Mouse (Mus musculus): ENCODE results near the gene Cacna1a.
"Not testable (repeated sequence)": the region's sequence is repeated elsewhere in the genome, so short reads cannot be mapped to it uniquely, and the experiment has no call there.

Gene Cacna1a

DNA sequence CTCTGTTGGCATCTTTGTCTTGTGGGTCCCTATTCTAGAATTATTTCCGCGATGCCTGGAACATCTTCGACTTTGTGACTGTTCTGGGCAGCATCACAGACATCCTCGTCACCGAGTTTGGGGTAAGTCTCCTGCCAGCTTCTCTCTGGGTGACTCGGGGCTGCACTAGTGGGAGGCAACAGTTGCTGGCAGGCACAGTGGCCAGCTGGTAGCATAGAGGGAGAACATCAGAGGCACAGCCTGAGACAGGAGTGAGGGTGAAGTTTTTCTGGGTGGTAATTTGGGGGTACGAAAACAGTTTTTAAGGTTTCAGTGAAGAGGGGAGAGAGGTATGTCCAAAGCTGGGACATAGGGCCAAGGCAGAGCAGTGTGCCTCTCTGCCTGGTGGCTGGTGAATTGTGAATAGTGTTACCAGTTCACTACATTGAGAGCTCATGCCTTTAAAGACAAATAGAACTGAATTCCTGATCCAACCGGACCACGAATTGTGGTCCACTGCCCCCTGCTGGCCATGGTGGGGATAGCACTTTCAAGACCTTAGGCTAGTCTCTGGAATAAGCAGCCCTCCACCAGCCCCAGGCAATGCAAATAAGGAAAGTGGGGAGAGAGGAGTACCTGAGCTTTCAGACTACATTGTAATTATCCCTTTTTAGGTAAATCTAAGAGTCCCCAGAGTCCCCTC lies 206.0 kb downstream of the Cacna1a start:
- peak; percentile 75 for DNase-seq

DNA sequence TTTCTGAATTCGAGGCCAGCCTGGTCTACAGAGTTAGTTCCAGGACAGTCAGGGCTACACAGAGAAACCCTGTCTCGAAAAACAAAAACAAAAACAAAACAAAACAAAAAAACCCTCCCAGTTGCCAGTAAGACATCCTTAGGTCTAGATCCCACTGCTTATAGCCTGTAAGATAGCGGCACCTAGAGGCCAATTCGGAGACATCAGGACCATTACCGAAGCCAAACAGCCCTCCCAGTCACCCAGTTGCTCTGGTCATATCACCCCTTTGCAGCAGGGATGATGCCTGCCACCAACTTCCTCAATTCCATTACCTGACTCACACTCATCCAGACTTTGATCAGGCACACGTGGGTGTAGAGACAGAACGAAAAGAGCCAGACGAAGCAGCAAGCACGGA lies 207.4 kb downstream of the Cacna1a start:
- peak; percentile 61 for DNase-seq

DNA sequence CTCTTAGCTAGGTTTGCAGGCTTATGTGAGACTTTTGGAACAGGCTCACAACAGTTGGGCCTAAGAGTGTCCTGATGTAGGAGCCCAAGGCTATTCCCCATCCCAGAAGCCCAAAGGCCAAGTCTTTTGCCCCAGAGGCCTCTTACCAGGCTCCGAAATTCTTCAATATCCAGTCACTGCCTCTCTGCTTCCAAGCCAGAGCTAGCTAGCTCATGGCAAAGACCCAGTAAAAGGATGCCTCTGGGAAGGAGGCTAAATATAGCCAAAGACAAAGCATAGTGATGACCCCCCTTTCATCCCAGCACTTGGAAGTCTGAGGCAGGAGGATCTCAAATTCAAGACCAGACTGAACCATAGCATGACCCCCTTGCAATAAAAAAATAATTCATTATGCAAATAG lies 211.2 kb downstream of the Cacna1a start:
- no peak for DNase-seq

DNA sequence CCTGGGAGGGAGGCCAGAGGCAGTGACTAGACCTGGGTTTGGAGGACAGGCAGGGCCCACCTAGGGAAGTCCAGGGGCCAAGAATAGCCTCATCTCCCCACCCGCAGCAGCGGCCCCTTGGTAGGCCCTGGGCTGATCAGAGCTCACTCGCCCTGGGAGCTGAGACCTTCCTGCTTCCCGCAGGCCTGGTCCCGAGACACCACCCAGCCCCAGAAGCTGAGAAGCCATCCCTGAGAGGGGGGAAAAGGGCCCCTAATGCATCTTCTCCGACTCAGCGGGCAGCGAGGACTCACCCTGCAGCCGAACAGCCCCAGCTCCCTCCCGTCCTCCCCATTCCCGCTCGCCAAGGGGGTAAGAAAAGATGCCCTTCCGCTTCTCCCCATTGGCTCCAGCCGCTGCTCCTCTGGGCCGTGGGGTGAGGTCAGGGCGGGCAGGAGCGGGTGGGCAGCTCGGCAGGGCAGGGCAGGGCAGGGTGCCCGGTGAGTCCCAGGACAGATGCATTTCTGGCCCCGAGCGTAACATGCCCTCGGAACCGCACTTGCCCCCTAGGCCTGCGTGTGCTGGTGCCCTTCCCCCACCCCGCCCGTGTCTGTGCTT lies 212.2 kb downstream of the Cacna1a start:
- DNase-seq, result no peak

GRCm38 (mm10) chr8:84601221-84601751 lies 213.0 kb downstream of the Cacna1a start:
- DNase-seq, result no peak

- peak; percentile 25 for DNase-seq
These were observed 226.4 kb downstream of the Cacna1a start for GRCm38 (mm10) chr8:84614512-84615223.

- no peak for DNase-seq
These were observed 227.6 kb downstream of the Cacna1a start for GRCm38 (mm10) chr8:84615666-84616485.

GRCm38 (mm10) chr8:84617005-84617404 lies 228.8 kb downstream of the Cacna1a start:
- DNase-seq, result no peak

DNA sequence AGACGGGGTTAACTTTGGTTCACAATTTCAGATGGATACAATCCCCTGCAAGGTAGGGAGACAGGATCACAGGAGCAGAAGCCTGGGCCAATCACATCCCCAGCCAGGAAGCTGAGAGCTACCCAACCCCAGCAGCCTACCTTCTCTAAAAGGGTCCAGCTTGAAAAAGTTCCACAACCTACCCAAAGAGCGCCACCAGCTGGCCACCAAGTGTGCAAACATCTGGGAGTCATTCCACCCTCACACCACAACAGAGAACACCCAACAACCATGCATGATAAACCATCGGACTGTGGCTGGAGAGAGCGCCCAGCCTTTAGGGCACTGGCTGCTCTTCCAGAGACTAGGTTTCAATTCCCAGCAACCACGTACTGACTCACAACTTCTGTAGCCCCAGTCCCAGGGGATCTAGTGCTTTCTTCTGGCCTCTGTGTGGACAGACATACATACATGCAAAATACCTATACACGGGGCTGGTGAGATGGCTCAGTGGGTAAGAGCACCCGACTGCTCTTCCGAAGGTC lies 232.9 kb downstream of the Cacna1a start:
- DNase-seq, result no peak

DNA sequence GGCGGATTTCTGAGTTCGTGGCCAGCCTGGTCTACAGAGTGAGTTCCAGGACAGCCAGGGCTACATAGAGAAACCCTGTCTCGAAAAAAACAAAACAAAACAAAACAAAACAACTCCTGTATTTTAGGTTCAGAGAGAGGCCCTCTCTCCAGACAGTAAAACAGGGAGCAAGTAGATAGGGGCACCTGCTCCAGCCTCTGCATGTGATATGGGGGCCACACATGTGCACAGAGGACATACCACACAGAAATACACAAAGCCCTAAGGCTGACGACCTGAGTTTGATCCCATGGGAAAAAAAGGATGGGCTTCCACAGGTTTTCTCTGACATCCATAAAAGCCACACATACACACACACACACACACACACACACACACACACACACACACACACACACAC lies 235.2 kb downstream of the Cacna1a start:
- DNase-seq, result not testable (repeated sequence)

- no peak for DNase-seq
These were observed 241.3 kb downstream of the Cacna1a start for GRCm38 (mm10) chr8:84629586-84629985.

- DNase-seq, result no peak
These were observed 241.9 kb downstream of the Cacna1a start for GRCm38 (mm10) chr8:84630145-84630544.

DNA sequence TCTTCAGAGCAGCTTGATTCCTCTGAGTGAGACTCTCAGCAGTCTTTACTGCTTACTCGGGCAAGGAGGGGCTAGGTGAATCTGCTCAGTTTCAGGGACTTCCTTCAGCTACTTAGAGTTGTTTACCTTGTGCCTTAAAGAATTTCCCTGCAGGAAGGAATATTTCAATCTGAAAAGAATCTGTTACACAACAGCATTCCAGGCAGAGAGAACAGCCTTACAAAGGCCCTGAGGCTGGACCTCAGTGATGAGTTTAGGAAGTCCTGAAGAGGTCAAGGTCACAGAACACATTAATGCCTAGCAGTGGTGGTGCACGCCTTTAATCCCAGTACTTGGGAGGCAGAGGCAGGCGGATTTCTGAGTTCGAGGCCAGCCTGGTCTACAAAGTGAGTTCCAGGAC lies 243.6 kb downstream of the Cacna1a start:
- DNase-seq, result no peak

- DNase-seq, result no peak
These were observed 245.8 kb downstream of the Cacna1a start for GRCm38 (mm10) chr8:84633841-84634584.

DNA sequence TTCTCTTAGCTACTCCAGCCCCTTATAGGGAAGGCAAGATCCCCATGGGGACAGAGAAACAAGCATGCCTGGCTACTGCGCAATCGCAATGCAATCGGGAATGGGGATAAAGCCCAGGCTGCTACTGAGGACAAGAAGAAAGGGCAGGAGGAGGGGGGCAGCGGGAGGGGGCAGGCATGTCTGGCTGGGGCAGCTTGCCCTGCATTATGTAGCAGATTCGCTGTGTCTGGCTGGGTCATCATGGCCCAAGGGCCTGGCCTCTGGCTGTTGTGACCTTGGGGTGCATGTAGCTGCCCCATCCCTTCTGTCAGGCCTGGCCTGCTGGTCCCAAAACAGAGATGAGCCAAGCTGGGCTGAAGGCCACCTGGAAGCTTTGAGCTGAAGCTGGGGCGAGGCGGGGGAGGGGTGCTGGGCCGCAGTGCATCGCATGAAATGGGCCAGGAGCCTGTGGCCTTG lies 246.6 kb downstream of the Cacna1a start:
- no peak for DNase-seq

DNA sequence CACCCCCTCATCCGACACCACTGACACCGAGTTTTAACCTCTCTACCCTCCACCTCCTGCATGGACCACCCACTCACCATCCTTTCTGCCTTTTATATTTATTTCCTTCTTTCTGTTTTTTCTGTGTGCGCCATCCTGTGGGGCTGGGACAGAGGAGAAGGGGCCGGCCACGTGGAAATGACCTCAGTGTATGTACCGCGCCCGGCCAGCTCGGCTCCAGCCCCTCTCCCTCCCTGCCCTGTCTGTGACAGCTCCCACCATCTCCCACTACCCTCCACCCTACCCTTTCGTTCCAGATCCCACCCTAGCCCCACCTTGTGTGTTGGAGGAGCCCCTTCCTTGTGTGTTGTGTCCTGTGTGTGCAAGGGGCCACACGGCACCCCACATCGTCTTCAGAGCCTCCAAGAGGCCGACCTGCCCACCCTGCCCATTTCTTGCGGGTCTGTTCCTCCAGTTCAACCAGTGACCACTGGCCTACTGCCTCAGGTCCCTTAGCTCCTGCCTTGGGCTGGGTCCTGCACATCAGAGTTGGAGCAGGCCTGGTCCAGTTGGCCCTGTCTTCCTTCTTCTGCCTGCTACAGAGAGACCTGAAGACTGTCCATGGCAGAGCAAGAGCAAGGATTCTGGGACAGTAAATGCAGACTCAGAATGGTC lies 247.3 kb downstream of the Cacna1a start:
- no peak for DNase-seq

GRCm38 (mm10) chr8:84636051-84636691 lies 247.9 kb downstream of the Cacna1a start:
- DNase-seq, result peak; percentile 27

- no peak for DNase-seq
These were observed 249.8 kb downstream of the Cacna1a start for GRCm38 (mm10) chr8:84637946-84638554.

DNA sequence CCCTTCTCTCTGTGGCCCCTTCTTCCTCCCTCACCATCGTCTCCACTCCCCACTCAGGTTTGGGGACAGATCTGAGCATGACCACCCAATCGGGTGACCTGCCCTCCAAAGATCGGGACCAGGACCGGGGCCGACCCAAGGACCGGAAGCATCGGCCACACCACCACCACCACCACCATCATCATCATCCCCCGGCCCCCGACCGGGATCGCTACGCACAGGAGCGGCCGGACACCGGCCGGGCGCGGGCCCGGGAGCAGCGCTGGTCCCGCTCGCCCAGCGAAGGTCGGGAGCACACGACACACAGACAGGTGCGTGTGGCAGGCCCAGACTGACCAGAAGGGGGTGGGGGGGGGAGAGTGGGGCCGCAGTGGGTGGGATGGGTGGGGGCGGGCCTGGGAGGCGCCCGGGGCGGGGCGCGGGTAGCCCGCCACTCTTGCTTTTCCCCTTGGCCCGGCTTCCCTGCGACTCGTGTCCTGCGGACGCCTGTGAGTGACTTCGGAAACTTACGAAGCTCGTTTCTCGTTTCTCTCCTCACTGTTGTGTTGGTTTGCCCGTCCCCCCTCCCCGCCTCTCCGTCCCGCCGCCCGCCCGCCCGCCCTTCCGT lies 250.4 kb downstream of the Cacna1a start:
- DNase-seq, result no peak
